Mouse (Mus musculus) right cerebral cortex, adult 18-20 months (tissue): Measurements from ENCODE around the gene Sema4c.
A peak's percentile ranks its signal among the peaks of the same experiment; 100 is the strongest.
"Not testable (repeated sequence)": the region's sequence is repeated elsewhere in the genome, so short reads cannot be mapped to it uniquely, and the experiment has no call there.

Experiments
- DNase-seq: peaks from one replicate; pipeline ENCODE4 v3.0.0; 2022; ENCODE audit warnings: mixed read lengths

Sema4c gene

DNA sequence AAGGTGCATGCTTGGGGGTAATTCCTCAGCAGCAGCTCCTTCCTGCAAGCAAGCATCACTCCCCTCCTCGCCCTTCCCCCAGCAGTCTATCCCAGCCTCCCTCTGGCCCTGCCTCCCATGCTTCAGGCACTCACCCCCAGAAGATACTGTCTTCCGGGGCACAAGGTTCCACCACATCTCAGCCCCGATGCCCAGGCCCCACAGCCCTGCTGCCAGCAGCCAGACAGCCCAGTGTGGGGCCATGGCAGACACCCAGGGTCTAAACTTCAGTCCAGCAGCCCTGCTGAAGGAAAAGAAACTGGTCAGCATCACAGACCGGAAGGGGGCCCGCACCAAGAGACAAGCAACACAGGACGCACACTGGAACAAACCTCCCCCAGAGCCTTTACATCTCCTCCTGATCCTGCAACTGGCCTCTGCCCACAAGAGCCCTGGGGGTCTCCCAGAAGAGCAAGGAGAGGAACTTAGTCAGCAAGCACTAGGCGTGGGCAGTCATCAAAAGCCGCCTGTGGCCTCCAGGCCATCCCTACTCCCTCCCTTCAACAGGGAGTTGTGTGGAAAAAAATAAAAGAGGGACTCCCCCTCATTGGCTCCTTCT lies 2.3 kb downstream of the Sema4c start:
- no peak for DNase-seq

- no peak for DNase-seq
Observed at GRCm38 (mm10) chr1:36554633-36555399, 3.3 kb downstream of the Sema4c start.

- DNase-seq = no peak
Observed at GRCm38 (mm10) chr1:36552506-36552905, 5.6 kb downstream of the Sema4c start.

- DNase-seq = no peak
Observed at GRCm38 (mm10) chr1:36551904-36552303, 6.2 kb downstream of the Sema4c start.

DNA sequence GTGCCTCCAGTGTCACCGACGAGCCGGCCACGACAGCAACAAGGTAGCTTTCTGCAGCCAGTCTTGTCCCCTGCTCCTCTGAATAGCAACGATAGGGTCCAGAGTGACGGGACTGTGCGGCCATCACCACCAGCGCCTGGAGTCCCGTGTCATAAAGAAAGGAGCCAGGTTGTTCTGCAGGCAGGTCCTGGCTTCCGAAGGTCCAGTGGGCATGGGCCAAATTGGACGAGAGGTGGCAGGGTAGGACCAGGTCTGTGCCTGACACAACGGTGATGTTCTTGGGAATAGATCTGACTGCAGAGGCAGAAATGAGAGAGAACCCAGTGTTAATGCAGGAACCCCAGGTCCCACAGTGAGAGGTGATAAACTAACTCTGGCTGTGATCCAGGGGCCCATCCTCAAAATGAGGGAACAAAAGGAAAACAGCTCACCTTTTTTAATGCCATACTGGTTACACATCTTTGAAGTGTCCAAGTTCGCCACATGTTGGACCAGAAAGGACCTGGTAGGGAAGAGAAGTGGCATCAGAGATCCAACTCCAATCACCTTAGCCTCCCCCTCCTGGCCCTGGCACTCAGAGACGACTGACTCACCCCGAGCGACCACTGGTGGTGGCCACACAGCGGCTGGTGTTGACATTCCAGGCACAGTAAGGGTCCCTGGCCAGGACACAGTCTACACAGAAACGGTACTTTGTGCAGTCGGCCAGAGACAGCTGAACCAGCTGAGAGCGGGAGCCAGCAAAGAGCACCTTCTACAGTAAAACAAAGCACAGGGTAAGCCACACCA lies 7.9 kb downstream of the Sema4c start:
- no peak for DNase-seq

DNA sequence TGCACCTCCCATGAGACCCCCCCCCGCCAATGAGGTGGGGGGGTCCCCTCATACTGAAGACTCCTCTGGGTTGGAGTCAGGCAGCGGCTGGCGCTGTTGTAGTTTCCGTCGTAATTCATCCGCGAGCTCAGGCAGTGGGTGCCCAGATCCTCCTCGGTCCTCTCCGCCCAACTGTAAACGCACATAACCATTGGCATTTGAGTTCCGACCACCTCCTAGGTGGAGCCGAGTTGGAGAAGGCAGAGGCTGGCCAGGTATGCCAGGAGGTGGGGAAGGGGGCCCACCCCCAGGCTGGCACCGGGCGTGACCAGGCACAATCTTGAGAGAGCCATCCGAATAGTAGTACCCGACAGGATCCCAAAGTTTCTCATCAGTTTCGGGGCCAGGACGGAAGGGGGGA lies 8.7 kb downstream of the Sema4c start:
- DNase-seq = no peak

- DNase-seq = no peak
Observed at GRCm38 (mm10) chr1:36548771-36549170, 9.4 kb downstream of the Sema4c start.

DNA sequence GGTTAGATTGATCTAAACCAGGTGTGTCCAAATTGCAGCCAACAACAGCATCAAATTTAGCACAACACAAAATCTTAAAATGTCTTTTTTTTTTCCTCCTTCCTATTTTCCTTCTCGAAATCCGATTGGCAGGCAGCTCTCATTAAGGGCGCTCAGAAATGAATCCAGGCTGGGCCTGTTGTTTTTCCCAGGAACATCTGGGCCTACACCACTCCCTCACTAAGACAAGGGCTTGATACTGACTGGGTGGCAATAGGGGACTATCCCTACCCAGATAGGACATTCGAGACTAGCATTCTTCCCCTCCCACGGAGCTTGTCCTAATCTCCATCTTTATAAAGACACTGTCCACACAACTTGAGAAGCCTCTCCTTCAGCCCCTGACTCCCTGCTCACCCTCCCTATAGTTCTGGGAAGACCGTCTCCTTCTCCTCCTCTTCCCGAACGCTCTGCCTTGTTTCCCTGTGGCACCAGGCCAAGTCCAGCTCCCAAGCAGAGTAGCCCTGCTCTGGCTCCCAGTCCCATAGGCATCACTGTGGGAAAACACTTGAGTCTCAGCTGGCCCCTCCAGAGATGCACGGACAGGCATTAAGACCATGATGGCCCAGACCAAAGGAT lies 10.1 kb downstream of the Sema4c start:
- no peak for DNase-seq

DNA sequence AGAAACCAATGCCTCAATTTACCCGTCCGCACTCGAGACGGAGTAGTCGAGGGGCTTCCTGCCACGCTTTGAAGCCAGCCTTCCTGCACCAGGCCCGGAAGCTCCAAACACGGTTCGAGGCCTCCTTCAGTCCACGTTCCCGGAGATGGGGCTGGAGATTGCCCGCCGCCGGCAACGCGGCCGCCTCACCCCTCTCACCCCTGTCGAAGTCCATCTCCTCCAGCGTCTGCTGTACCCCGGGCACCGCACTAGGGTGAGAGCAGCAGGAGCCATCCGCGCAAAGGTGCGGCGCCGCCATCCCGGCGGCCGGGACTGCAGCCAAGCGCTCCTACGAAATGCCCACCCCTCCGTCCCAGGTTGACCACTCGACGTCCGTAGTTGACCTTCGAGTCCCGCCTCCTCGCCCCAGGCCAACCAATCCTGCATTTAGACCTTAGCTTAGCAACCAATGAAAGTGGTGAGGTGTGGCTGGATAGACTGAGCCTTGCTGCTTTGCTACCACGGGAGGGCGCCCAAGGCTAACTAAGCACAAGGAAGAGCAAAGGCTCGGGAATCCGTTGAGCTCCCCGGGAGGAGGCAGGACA lies 11.2 kb downstream of the Sema4c start, which contains the start of gene Ankrd39:
Ankrd39 (minus strand) TSS at position 558 of the 584 bp plus-strand sequence.
- DNase-seq = peak; percentile 99

DNA sequence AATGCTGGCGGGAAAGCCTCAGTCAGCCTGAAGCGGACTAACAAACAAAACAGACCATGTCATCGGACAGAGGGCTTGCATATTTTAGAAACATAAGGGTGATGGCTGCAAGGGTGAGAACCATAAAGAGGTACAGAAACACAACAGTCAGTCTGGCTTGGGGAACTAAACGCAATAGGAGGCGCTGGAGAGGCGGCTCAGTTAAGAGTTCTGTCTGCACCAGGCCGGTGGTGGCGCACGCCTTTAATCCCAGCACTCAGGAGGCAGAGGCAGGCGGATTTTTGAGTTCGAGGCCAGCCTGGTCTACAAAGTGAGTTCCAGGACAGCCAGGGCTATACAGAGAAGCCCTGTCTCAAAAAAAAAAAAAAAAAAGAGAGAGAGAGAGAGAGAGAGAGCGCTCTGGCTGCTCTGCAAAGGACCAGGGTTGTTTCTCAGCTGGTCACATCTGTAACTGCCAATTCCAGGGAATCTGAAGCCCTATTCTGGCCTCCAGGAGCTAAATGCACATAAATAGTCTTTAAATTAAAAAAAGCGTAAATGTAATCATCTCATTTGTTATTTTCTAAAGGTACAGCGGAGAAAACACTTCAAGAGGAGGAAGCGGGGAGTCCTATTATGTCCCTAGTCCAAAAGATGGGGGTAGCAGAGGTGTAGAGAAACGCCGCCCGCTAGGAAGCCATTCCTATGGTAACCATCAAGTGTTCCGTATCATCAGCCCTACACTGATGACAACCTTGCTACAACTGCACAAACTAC lies 12.1 kb downstream of the Sema4c start:
- DNase-seq = no peak

GRCm38 (mm10) chr1:36545382-36545781 lies 12.8 kb downstream of the Sema4c start:
- no peak for DNase-seq

- DNase-seq = no peak
Observed at GRCm38 (mm10) chr1:36542925-36543324, 15.2 kb downstream of the Sema4c start.

GRCm38 (mm10) chr1:36541844-36542243 lies 16.3 kb downstream of the Sema4c start:
- no peak for DNase-seq

GRCm38 (mm10) chr1:36540807-36541206 lies 17.3 kb downstream of the Sema4c start:
- no peak for DNase-seq

DNA sequence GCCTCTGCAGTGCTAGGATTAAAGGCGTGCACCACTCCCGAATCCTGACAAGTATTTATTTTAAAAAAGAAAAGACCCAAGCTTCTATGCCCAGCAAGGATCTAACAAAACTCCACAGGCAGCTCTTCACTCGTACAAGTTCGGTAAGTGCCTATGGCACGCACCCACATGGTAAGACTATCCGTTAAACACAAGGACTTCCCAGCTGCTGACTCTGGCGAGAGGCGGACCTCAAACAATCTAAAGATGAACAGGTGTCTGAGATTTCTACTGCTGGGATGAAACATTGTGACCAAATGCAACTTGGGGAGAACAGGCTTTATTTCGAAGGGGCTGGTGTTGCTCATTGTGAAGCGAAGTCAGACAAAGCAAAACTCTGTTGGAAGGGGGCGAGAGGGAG lies 18.0 kb downstream of the Sema4c start:
- no peak for DNase-seq

GRCm38 (mm10) chr1:36539186-36539585 lies 19.0 kb downstream of the Sema4c start, which contains the start of gene Gm42417:
Gene Gm42417, minus strand, starts transcription at chr1:36539429.
- no peak for DNase-seq

DNA sequence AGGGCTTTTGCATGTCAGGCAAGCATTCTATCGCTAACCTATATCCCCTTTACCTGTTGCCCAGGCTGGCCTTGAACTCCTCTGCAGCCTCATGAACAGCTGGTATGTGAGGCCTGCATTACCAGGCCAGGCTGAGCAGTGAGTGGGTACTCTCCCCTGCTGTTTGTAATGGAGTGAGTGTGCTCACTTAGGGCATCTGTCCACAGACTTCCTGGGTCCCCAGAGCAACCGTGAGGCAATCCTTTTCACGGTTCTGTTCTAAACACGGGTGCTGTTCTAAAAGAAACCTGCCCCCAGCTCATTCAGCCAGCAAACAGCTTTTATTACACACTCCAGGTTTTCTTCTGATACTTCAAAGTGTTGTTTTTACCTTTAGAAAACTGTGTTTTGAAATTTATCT lies 19.4 kb downstream of the Sema4c start:
- no peak for DNase-seq

DNA sequence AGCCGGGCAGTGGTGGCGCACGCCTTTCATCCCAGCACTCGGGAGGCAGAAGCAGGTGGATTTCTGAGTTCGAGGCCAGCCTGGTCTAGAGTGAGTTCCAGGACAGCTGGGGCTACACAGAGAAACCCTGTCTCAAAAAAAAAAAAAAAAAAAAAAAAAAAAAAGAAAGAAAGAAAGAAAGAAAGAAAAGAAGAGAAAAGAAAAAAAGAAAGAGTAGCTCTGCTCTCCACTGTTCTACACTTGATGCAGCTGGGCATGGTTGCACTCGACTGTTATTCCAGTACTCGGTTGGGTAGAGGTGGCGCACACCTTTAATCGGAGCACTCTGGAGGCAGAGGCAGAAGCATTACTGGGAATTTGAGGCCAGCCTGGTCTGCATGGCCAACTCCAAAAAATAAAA lies 21.4 kb downstream of the Sema4c start, which contains the start of gene Ankrd23:
Ankrd23 (minus strand) TSS at position 101 of the 400 bp plus-strand sequence.
- DNase-seq = not testable (repeated sequence)

DNA sequence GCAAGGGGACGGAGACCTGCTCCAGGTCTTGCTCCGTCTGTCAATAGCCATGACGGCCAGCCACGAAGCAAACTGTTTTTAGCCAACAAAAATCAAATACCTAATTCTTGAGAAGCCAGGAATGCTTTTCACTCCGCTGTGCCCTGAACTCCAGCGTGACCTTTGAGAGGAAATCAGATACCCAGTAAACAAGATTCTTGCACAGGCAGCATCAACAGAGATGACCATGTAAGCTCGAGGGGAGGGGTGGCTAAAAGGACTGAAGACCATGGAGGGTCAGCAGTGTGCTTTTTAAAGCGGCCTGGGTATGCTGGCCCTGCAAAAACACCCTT lies 21.8 kb downstream of the Sema4c start:
- DNase-seq = no peak

DNA sequence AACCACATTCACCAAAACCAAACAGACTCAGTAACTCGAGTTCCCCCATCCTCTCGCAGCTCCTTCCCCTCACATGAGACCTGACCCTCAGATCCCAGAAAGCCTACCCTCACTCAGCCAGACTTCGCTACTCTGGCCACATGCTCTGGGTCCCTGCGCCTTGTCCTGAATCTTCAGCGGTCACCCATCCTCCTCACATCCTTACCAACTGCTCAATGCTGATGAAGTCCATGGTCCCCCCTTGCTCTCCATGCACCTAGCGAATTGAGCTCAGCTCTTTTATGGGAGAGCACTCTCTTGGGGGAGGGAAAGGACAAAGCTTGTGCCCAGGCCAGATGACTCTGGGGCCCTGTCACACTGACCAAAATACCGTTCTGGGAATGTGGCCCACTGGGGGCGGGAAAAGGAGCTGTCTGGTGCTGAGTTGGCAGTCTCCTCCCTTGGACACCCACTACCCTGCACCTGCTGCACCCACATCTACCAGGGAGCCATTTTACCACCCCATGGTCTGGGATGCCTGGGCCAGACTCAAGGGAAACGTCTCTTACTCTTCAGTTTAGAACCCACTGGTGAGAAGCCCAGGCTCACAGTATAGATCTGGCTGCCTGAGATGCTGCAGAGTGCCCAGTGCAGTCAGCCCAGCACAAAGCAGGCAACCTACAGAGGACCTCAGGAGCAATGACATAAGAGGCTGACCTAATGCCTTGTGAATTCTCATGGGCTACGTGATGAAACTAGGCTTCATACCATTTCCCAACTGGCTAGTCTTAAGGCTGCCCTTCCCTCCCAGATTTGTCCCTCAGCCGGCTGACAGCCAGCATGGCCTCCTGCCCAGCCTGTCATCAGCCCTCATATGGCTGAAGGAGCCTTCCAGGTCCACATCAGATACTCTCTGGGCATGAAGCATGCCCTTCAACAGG lies 22.4 kb downstream of the Sema4c start:
- no peak for DNase-seq

DNA sequence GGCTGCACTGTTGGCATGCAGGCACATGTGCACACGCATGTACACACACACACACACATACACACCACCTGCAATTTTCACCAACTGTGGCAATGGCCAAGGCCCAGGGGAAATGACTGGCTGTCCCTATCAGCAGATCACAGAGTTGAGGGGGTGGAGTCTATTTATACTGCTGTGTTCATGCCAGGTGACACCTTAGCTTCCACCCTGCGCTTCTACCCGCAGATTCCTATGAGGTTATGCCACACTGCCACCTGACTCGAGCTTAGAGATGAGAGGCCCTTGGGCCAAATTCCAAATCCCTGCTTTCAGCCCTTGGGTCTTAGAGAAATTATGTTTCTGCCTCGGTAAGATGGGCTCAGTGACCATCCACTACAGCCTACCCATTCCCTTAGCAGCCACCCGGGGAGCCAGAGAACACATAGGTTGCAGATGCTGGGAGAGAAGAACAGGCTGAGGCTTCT lies 23.5 kb downstream of the Sema4c start:
- DNase-seq = no peak
